Mouse (Mus musculus) telencephalon, adult 2 months (tissue): ENCODE results near the gene Cd48.
A peak's percentile ranks its signal among the peaks of the same experiment; 100 is the strongest.

Experiments used
- DNase-seq: peaks from one replicate; pipeline ENCODE4 v3.0.0-alpha.2; 2011; ENCODE audit warnings: low read depth, low spot score

Gene Cd48

GRCm38 (mm10) chr1:171693918-171694317 lies 12.1 kb downstream of the Cd48 start:
- no peak for DNase-seq

- DNase-seq: peak; percentile 13
Measured at GRCm38 (mm10) chr1:171698983-171699382, 17.2 kb downstream of the Cd48 start.

DNA sequence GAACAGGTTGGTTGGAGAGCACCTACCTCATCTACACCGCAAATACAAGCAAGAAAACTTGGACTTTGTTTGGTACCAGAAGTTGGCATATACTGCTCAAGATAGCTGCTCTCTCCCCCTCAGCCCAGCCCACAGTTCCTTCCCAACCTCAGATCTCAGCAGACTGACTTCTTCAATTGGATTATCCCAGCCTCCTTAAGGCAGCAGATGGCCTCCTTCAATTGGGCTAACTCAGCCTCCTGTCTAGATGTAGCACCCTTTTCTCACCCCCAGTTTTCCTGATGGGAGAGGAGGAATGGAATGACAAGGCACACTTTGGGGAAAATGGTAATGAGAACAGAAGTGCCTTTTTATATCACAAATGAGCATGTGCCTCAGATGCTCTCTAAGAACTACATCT lies 31.9 kb downstream of the Cd48 start:
- peak; percentile 54 for DNase-seq

DNA sequence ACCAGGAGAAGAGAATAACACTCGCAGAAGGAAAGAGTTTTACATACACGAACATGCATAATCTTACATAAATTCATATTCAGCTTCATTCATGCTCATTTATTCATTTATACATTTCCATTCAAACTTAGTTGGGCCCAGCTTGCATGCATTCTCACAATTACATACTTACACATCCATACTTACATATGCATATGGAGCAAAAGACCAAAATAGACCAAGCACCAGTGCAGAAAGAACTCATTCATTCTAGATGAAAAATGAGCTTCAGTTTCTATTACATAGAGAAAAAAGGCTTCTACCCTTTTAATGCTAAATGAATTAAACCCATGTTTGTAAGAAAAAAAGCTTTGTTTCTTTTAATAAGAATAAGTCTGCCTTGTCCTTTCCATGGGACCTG lies 33.6 kb downstream of the Cd48 start:
- peak; percentile 21 for DNase-seq

- no peak for DNase-seq
Measured at GRCm38 (mm10) chr1:171716232-171716631, 34.4 kb downstream of the Cd48 start.

DNA sequence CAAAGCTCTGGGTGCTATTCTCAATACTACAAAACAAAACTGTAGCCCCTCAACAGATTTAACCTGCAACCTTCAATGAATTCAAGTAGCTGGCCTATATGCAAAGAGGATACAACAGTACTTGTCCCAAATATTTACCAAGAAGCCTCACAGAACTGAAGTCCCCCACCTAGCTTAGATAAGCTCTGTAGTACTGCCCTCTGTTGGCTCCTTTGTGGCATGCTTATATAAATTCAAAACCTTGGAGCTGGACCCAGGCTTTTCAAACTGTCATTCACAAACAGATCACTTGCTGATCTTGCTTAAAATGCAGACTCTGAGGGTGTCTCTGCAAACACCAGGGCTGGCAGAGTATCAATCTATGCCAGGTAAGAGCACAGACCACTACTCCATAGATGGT lies 49.4 kb downstream of the Cd48 start:
- no peak for DNase-seq

DNA sequence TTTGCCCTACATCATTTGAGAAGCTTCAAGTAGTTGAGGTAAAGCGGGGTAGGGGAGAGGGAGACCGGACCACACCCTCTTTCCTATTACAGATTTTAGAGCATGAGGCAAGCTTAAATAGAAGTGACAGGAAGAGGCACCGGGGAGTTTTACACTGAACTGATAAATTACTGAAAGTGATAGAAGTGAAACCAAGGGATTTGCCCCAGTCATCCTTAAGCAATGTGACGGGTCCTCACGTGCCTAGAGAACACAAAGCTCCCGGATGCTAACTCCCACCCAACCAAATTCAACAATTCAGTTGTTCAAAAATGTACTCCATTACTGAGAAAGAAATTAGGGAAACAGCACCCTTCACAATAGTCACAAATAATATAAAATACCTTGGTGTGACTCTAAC lies 53.1 kb downstream of the Cd48 start:
- no peak for DNase-seq

DNA sequence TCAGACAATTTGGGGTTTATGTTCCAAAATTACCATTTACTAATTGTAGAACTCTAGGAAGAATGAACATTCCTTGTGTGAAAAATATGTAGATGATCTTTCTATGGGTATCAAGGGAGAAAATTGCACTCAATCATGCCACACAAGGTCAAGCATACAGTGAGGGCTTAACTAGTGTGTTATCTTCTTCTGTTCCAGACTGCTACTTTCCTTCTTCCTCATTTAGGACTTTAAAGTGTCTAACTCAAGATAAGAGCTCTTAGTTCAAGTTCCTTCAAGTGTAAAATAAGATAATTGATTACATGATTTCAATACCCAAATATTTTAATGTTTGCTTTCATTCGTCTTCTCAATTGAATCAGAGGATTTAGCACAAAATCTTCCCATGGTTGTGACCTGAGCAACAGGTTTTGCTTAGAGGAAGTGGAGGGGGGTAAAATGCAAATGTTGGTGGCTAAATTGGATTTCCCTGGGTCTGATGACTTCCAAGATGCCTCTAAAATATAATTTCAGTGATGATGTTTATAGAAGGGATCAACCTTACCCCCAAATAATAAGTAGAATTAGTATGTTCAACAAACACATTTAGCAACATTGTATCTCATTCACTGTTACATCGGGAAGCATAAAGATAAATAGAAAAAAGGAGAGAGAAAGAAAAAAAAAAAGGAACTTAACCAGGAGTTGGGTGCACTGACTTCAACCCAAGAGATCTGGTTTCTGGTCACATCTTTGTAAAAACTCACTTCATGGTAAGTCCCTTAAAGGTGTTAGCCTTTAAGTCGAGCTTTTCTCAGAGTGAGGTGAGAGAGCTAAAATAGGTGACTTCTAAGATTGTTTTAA lies 66.5 kb downstream of the Cd48 start:
- no peak for DNase-seq
